Mouse (Mus musculus) adrenal gland, adult (tissue): ENCODE data around the gene Eci1.
"Not testable (repeated sequence)": the region's sequence is repeated elsewhere in the genome, so short reads cannot be mapped to it uniquely, and the experiment has no call there.

Experiments
- DNase-seq, 2 experiments: peaks; one replicate each; pipeline ENCODE4 v3.0.0; 2022 to 2023; ENCODE audit warnings: low spot score in 1 of 2; ENCODE audit not compliant: inconsistent age in 2 of 2

The Eci1 gene

GRCm38 (mm10) chr17:24426471-24427169, at the start of gene Eci1:
Gene Eci1, plus strand, starts transcription at chr17:24426641.
- peak; percentile 99 for DNase-seq

DNA sequence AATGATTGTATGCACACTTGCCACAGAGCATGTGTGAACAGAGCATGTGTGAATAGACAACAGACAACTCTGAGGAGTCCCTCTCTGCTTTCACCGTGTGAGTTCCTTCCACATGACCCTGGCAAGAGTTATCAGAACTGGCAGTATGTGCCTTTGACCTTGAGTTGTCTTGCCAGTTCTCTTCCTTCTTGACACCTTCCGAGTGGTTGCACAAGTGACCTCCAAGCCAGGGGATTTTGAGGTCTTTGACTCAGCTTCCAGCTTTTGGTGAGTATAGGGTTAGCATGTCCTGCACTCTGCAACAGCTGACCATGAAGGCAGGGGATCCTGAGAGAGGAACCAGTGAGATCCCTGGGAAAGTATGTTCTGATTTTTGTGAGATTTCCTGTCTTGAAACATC, 47.9 kb upstream of the Eci1 start:
- peak; percentile 64 to 88 for DNase-seq

GRCm38 (mm10) chr17:24383789-24384188, 42.7 kb upstream of the Eci1 start:
- no peak for DNase-seq

DNA sequence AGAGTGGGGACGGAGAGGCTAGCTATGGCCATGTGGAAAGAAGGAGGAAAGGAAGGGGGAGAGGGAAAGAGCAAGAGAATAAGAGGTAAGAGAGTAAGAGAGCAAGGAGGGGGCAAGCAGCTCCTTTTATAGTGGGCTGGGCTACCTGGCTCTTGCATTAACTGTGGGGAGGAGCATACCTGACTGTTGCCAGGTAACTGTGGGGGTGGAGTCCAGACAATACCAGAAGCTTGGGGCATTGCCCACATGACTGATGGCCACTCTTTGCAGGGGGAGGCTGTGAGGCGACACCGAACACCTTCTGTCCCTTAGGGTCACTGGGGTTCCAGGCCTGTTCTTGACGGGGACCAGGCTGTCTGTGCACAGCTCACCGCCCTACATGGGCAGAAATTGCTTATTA, 37.7 kb upstream of the Eci1 start:
- no peak for DNase-seq

GRCm38 (mm10) chr17:24389865-24390264, 36.6 kb upstream of the Eci1 start:
- DNase-seq, result peak; percentile 67 to 88

GRCm38 (mm10) chr17:24391149-24391548, 35.3 kb upstream of the Eci1 start:
- peak in 1 of 2 experiments; percentile 59 for DNase-seq

DNA sequence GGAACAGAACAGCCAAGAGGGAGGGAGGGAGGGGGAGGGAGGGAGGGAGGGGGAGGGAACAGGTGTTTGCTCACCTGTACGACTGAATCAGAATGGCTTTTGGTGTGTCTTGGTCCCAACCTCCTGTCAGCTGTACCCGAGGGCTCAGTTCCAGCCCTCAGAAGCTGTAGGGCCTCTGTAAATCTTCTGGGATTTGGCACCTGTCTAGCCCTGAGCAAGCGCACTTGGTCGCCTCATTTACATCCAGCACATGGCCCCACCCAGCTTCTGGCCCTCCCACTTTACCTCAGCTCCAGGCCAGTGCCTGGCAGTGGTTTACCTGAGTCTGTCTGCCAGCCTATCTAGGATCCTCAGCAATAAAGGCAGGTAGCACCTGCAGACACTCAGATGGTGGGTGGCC, 32.9 kb upstream of the Eci1 start:
- no peak for DNase-seq

DNA sequence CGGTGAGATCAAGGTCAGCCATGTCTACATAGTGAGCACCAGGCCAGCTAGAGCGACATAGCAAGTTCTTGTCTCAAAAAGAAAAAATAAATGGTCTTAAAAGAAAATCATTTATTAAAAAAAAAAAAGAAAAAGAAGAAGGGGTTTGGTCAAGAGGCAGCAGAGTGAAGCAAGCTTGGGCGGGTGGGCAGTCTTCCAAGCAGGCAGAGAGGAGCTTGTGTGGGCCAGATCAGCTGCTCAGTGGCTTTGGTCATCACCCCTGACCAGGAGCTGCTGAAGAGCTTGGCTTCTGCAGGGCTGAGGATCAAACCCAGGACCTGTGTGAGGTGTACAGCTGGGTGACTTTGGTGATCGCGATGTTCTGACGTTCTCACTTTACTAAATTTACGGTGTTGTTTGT, 32.0 kb upstream of the Eci1 start:
- DNase-seq, result no peak

DNA sequence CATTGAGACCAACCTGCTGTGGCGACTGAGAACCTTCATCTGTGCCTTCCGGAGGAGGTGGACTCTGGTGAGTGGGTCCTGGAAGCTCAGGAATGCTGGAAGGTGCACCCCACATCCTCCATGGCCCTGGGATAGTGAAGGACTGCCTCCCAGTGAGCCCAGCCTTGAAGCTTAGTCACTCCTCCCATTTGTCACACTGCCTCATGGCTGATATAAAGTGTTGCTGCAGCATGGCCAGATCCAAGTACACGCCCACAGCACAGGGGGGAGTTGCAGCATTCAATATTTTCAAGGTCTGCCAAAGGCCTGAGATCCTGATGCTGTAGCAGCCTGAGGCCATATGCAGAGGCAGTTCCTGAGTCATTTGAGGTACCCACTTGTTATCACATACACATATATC, 24.1 kb upstream of the Eci1 start:
- DNase-seq, result peak; percentile 91 to 95

GRCm38 (mm10) chr17:24407116-24407803, 19.2 kb upstream of the Eci1 start:
- no peak for DNase-seq

DNA sequence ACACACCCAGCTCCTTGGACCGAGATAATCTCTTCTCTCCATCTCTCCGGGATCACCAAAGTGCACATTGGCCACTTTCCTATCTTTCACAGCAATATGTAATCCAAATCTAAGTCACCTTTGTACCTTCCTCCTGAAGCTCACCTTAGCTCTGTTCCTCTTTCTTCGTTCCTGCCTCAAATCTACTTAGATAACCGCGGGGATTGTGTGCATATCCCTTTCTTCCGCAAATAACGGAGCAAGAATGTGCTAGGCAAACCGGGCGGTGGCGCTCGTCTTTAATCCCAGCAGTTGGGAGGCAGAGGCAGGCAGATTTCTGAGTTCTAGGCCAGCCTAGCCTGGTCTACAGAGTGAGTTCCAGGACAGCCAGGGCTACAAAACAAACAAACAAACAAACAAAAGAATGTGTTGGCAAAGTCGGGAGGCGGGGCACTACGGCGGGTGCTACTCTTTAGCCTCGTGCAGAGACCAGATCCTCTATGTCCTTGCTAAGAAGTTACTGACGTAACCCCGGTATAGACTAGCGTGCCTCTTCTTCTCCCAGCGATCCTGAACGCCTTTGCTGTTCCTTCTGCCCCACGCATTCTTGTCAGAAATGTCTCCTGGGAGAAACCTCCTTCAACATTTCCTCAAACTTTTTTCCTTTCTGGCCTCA, 12.8 kb upstream of the Eci1 start:
- DNase-seq, result peak in 1 of 2 experiments; percentile 57

DNA sequence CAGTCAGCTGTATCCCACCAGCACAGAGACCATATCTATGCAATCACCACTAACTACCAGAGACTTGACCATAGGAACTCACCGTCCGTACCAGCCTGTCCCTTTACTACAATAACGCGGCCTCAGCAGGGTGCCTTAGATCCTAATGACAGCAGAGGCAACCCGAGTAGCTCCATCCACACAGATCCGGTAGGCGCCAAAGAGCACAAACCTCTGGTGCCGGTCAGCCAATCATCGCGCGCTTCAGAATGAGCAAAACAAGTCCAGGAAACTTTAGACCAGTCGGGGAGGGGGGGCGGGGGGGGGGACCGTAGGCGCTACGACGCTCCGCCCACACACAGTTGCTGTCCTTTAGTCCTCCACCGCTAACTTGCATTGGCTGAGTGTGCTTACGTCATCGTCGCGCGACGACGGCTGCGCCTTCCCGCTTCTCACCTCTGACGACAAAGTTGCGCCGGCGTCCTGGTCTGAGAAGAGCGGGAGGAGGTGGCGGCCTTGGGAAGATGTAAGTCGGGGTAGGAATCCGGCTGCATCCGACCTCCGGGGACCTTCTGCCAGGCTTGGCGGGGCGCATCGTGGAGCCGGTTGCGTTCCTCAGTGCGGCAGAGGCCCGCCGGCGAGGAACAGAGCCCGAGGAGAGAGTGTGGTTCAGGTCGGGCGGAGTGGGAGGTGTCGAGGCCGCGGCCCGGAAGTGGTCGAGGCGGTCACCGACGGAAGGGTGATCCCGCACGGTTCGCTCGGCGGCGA, 12.0 kb upstream of the Eci1 start, which contains the start of gene Rnps1:
Gene Rnps1, plus strand, starts transcription at position 336 of the 747 bp plus-strand sequence.
- peak; percentile 93 to 98 for DNase-seq

DNA sequence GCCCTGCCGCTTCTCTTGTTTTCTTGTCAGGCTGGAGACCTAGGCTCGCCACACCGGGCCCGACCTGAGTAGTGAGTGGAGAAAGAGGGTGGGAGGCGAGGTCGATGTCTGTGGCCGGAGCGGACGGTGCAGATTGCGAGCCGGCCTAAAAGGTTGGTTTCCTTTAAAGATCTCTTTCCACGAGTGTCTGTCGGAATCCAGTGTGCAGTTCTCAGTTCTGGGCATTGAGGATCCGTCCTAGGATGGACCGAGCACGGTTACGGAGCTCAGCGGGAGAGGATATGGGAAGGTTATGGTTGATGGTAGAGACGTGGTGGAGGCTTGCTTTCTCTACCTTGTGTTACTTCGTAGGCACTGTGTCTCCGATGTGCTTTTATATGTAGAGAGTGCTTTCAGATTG, 11.4 kb upstream of the Eci1 start:
- DNase-seq, result no peak

DNA sequence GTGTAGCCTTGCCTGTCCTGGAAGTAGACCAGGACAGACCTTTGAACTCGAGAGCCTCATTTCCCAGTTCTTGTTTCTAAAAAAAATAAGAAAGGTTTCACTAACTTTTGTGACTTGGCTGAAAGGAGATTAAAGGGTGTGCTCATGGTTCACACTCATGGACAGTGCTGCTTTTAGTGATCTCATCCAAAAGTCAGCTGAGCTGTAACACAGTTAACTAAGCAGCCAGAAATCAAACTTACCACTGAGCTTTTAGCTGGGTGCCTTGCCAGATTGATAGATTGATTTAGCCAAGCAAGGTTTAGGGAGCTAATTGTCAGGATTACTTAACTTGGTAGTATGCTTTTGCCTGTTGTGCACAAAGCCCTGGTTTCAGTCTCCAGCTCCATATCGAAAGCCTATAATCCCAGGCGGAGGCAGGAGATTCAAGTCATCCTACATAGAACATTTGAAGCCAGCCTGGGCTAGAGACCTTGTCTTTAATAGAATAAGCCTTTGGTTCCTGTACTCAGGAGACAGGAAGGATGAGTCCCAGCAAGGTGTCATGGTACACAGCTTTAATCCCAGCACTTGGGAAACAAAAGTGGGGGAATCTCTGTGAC, 10.3 kb upstream of the Eci1 start:
- no peak for DNase-seq

DNA sequence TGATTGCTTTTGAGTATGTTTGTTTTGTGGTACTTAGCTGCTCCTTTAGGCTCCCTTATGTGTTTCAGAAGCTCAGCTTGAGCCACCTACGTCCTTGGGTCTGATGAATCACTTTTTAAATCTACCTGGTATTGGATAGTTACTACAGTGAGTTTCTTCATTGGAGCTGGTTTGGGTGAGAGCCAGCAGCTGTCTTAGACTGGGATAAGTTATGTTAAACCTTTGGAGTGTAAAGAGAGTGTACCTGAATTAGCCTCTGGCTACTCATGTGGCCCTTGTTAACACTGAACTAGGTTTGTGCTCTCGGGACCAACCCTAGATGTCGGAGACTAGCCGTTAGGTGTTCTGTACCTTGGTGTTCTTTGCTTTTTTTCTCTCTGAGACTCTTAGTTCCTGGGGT, 3.3 kb upstream of the Eci1 start:
- no peak for DNase-seq

GRCm38 (mm10) chr17:24424489-24424888, 2.0 kb upstream of the Eci1 start:
- no peak for DNase-seq

- DNase-seq, result not testable (repeated sequence)
Observed at GRCm38 (mm10) chr17:24425326-24425725, 1.1 kb upstream of the Eci1 start.

DNA sequence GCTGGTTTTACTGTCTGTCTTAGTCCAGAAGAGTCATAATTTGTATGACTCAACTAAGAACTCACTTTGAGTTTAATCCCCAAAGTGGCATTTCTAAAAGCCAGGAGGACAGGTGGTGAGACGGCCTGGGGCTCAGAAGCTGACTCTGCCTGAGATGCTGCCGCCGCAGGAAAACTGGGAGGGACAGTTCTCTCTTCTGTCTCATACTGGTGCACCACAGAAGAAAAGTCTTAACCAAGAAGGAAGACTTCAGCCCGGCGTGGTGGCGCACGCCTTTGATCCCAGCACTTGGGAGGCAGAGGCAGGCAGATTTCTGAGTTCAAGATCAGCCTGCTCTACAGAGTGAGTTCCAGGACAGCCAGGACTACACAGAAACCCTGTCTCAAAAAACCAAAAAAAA, 536 bp upstream of the Eci1 start:
- peak in 1 of 2 experiments; percentile 57 for DNase-seq

DNA sequence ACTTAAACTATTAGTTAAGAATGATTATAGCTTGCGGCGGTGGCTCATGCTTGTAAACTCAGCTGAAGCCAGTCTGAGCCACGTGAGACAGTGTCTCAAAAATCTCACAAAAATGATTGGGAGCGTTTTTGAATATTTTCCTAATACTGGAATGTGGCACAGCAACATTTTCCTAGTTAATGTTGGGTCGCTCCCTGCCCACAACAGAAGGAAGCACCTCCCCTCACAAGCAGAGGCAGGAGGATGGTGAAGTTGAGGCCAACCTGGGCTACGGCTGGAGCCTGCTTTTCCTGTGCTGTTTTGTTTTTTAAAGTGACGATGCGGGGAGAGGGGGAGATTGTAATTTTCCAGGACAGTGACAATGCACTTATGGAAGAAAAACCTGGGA, 723 bp downstream of the Eci1 start:
- peak in 1 of 2 experiments; percentile 78 for DNase-seq

GRCm38 (mm10) chr17:24429201-24429983, 3.0 kb downstream of the Eci1 start:
- peak; percentile 64 to 81 for DNase-seq
